Mouse (Mus musculus): ENCODE data around the gene Ldb2.

The Ldb2 gene

GRCm38 (mm10) chr5:44476356-44476755, 323.1 kb downstream of the Ldb2 start:
- ATAC-seq (ENCODE audit: insufficient number of reproducible peaks, low FRiP score, low TSS enrichment) = no peak

GRCm38 (mm10) chr5:44475543-44475942, 323.9 kb downstream of the Ldb2 start:
- ATAC-seq (ENCODE audit: insufficient number of reproducible peaks, low FRiP score, low TSS enrichment) = no peak

- no peak for ATAC-seq (ENCODE audit: insufficient number of reproducible peaks, low FRiP score, low TSS enrichment)
Observed at GRCm38 (mm10) chr5:44473857-44474762, 325.4 kb downstream of the Ldb2 start.

- ATAC-seq (ENCODE audit: insufficient number of reproducible peaks, low FRiP score, low TSS enrichment) = no peak
Observed at GRCm38 (mm10) chr5:44465238-44465637, 334.2 kb downstream of the Ldb2 start.

Measured in cerebellum, adult (tissue).